Mouse (Mus musculus): ENCODE results near the gene Rbck1. TPM values are rescaled to one million over a fixed set of nuclear protein-coding genes. Genes with fewer than 3 reads are reported as not detected.
A peak's percentile ranks its signal among the peaks of the same experiment; 100 is the strongest.

Gene Rbck1
- 688 and 743 TPM in 2 replicates for polyA plus RNA-seq (2012; rRNA removed)

DNA sequence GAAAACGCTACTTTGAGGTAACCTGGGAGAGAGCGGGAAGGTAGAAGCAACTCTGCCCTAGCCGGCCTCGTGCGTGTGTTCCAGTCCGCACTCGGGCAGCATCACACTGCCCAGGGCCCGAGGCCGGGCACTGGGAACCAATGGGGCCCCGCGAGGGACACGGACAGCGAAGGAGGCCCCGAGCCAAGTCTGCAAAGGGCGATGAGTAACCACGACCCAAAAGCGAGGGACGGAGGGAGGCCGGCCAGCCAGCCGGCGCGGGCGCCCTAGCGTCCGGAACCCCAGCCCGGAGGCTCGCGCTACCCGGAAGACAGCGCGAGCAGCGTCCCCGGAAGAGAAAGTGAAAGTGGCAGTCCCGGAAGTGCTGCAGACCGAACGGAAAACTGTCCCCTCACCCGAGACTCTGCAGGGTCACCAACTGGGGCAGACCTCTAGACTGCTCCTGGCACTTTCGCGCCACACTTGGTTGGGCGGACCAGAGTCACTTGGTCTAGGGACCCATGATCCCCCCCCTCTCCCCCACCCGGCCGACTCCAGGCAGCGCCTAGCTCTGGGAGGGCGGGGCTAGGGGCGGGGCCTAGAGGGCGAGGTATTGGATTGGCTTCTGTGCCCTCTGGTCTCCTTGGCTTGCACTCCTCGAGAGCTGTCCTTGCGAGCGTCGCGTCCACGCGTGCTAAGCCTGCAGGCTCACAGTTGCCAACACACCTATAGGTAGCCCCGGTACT, at the start of gene Rbck1:
Gene Rbck1 (minus strand): TSS at position 553 of the 725 bp plus-strand sequence.
- WGBS: 0% methylated on average over 53 of the region's 54 CpGs
- peaks cover 3% of the 10 kb centered on the region; the same call in 1 of the 2 replicates for H3K36me3 ChIP-seq (ENCODE audit: control insufficient read depth, insufficient read depth, low read length)

DNA sequence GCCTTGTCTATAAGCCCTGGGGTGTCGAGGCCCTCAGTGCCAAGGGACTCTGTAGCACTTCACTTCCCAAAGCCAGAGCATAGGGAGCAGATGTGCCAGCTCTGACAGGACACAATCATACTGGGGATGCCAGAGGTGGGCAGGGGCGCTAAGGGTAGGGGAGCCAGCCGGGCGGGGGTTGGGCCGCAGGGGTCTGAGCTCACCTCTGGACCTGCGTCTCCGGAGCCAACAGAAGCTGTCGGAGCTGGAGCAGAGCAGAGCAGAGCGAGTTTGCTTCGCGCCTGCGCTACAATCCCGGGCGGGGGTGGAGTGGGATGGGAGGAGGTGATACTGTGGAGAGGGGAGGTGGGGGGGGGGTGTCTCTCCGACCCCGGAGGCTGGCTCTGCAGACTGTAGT, 43.9 kb upstream of the Rbck1 start, which contains the start of gene Nrsn2:
Gene Nrsn2 (minus strand): TSS at position 294 of the 397 bp plus-strand sequence.
- H3K4me1 ChIP-seq (replicated peaks; ENCODE audit: control insufficient read depth, insufficient read depth, low read length): peaks cover 4% of the 10 kb centered on the region
- no peak for DNase-seq
- no peak for TF ChIP-seq CTCF (IDR thresholded peaks at IDR 0.05; ENCODE audit: borderline replicate concordance, control insufficient read depth, extremely low read depth, insufficient read depth, low read length, poor library complexity)
- TF ChIP-seq POLR2A (IDR thresholded peaks at IDR 0.05; ENCODE audit: control insufficient read depth, extremely low read depth, insufficient read depth, low read length, poor library complexity): no peak
- 31% methylated on average over 16 of the region's 16 CpGs for WGBS
- no peaks in the 10 kb centered on the region; the same call in 1 of the 2 replicates for H3K27me3 ChIP-seq (ENCODE audit: control insufficient read depth, insufficient read depth, low read length)
- no peaks in the 10 kb centered on the region for H3K36me3 ChIP-seq (ENCODE audit: control insufficient read depth, insufficient read depth, low read length)
- H3K4me3 ChIP-seq (ENCODE audit: control insufficient read depth, insufficient read depth, low read length): no peak within 1 kb of the TSS
- no peak within 1 kb of the TSS for H3K27ac ChIP-seq (ENCODE audit: control insufficient read depth, insufficient read depth, low read length)

More for the DNA sequence above, at the start of gene Rbck1:
- H3K27ac ChIP-seq (ENCODE audit: control insufficient read depth, insufficient read depth, low read length): peak within 1 kb of the TSS; percentile 75; the same call in 1 of the 2 replicates
- peak; percentile 82 for DNase-seq
- peak within 1 kb of the TSS; percentile 92 for H3K4me3 ChIP-seq (ENCODE audit: control insufficient read depth, insufficient read depth, low read length)
- H3K4me1 ChIP-seq (replicated peaks; ENCODE audit: control insufficient read depth, insufficient read depth, low read length): peaks cover 10% of the 10 kb centered on the region
- TF ChIP-seq CTCF (IDR thresholded peaks at IDR 0.05; ENCODE audit: borderline replicate concordance, control insufficient read depth, extremely low read depth, insufficient read depth, low read length, poor library complexity): peak; percentile 51; the same call in 1 of the 2 replicates
- peak; percentile 74; the same call in 1 of the 2 replicates for TF ChIP-seq POLR2A (IDR thresholded peaks at IDR 0.05; ENCODE audit: control insufficient read depth, extremely low read depth, insufficient read depth, low read length, poor library complexity)
- no peaks in the 10 kb centered on the region for H3K27me3 ChIP-seq (ENCODE audit: control insufficient read depth, insufficient read depth, low read length)

DNA sequence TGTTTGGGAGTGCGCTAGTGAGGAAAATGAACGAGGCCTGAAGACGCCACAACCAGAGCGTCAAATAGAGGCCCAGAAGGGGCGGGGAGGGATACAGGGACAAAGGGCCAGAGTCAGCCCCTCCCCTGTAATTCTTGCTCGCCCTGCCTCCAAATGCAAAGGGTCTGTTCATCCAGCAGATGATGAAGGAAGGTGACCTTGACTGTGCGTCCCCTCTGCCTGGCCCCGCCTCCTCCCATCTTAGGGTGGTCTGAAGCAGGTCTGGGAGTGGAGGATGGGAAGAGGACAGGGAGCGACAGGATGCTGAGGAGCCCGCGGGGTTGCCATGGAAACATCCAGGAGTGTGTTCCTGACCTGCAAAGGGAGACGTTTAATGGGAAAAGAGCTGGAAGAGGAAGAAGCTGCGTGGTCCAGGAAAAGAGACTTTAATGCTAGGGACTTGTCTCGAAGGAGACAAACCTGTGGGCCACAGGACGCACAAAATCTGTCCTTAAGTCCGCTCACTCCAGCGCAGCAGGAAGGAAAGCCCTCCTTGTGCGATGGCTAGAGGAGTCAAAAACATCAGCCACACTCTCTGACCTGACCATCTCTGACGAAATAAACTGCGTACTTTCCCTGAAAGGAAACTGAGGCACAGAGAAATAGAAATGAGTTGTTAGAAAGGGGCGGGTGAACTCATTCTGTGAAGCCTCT, 43.3 kb upstream of the Rbck1 start:
- Histone ChIP-seq H3K36me3 (ENCODE audit: control insufficient read depth, insufficient read depth, low read length) (no peaks in the 10 kb centered on the region), H3K27me3 (ENCODE audit: control insufficient read depth, insufficient read depth, low read length) (no peaks in the 10 kb centered on the region; the same call in 1 of the 2 replicates), H3K4me1 (replicated peaks; ENCODE audit: control insufficient read depth, insufficient read depth, low read length) (peaks cover 4% of the 10 kb centered on the region), H3K27ac (ENCODE audit: control insufficient read depth, insufficient read depth, low read length) (no peak overlapping the region), H3K4me3 (ENCODE audit: control insufficient read depth, insufficient read depth, low read length) (no peak overlapping the region)
- no peak for DNase-seq
- TF ChIP-seq CTCF (IDR thresholded peaks at IDR 0.05; ENCODE audit: borderline replicate concordance, control insufficient read depth, extremely low read depth, insufficient read depth, low read length, poor library complexity) (no peak), POLR2A (IDR thresholded peaks at IDR 0.05; ENCODE audit: control insufficient read depth, extremely low read depth, insufficient read depth, low read length, poor library complexity) (no peak)
- 53% methylated on average over 21 of the region's 21 CpGs for WGBS

DNA sequence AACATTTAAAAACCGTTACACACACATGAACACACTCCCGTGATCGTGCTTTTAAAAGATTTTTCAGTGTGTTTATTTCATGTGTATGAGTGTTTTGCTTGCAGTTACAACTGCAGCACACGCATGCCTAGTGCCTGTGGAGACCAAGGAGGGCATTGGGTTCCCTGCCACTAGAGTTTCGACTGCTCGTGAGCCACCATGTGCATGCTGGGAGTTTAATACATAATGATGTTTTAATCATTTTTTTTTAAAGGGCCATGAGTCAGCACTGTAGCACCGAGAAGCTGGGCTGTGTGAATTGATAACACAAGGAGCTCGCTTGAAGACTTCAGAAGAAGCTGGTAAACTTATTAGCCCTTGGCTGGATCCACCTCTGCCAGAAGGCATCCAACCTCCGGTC, 41.1 kb upstream of the Rbck1 start:
- TF ChIP-seq POLR2A (IDR thresholded peaks at IDR 0.05; ENCODE audit: control insufficient read depth, extremely low read depth, insufficient read depth, low read length, poor library complexity) (no peak), CTCF (IDR thresholded peaks at IDR 0.05; ENCODE audit: borderline replicate concordance, control insufficient read depth, extremely low read depth, insufficient read depth, low read length, poor library complexity) (no peak)
- H3K27ac ChIP-seq (ENCODE audit: control insufficient read depth, insufficient read depth, low read length): no peak overlapping the region
- H3K36me3 ChIP-seq (ENCODE audit: control insufficient read depth, insufficient read depth, low read length): no peaks in the 10 kb centered on the region
- H3K4me1 ChIP-seq (replicated peaks; ENCODE audit: control insufficient read depth, insufficient read depth, low read length): peaks cover 4% of the 10 kb centered on the region
- DNase-seq: no peak
- WGBS: 74% methylated on average over 9 of the region's 9 CpGs
- no peak overlapping the region for H3K4me3 ChIP-seq (ENCODE audit: control insufficient read depth, insufficient read depth, low read length)
- no peaks in the 10 kb centered on the region; the same call in 1 of the 2 replicates for H3K27me3 ChIP-seq (ENCODE audit: control insufficient read depth, insufficient read depth, low read length)

DNA sequence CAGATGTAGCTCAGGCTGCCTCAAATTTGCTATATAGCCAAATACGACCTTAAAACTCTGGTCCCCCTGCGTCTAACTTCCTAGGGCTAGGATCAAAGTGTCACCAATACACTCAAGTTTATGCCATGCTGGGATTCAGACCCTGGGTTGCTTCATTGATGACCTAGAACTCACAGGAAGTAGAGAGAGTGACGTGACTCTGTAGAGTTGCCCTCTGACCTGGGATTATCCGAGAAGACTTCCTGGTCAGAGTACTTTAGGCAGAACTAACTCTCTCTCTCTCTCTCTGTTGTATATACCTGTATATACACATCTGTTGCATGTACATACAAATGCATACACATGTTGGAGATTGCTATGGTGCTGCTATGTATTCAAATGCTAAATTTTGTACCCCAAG, 40.2 kb upstream of the Rbck1 start:
- H3K4me1 ChIP-seq (replicated peaks; ENCODE audit: control insufficient read depth, insufficient read depth, low read length): peaks cover 4% of the 10 kb centered on the region
- no peak overlapping the region for H3K27ac ChIP-seq (ENCODE audit: control insufficient read depth, insufficient read depth, low read length)
- TF ChIP-seq CTCF (IDR thresholded peaks at IDR 0.05; ENCODE audit: borderline replicate concordance, control insufficient read depth, extremely low read depth, insufficient read depth, low read length, poor library complexity) (no peak), POLR2A (IDR thresholded peaks at IDR 0.05; ENCODE audit: control insufficient read depth, extremely low read depth, insufficient read depth, low read length, poor library complexity) (no peak)
- no peak overlapping the region for H3K4me3 ChIP-seq (ENCODE audit: control insufficient read depth, insufficient read depth, low read length)
- H3K27me3 ChIP-seq (ENCODE audit: control insufficient read depth, insufficient read depth, low read length): no peaks in the 10 kb centered on the region; the same call in 1 of the 2 replicates
- DNase-seq: no peak
- 64% methylated on average over 4 of the region's 4 CpGs for WGBS
- H3K36me3 ChIP-seq (ENCODE audit: control insufficient read depth, insufficient read depth, low read length): no peaks in the 10 kb centered on the region

DNA sequence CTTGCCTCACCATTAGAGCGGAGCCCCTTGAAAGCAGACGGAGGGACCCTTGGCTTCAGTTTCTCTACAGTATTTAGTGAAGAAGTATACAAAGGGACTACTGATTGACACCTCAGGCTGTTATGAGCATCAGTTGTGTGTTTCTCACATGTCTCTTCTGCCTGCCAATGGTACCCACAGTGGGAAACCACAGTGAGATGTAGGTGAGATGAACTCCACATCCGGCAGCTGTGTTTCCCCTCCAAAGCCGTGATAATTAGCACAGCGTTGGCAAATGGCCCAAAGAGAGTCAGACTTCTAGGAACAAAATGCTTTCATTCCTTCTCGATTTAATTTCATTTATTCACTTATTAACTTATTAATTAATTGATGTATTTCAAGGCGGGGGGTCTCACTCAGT, 39.7 kb upstream of the Rbck1 start:
- TF ChIP-seq CTCF (IDR thresholded peaks at IDR 0.05; ENCODE audit: borderline replicate concordance, control insufficient read depth, extremely low read depth, insufficient read depth, low read length, poor library complexity) (no peak), POLR2A (IDR thresholded peaks at IDR 0.05; ENCODE audit: control insufficient read depth, extremely low read depth, insufficient read depth, low read length, poor library complexity) (no peak)
- 14% methylated on average over 7 of the region's 7 CpGs for WGBS
- peak; percentile 62 for DNase-seq
- Histone ChIP-seq H3K27ac (ENCODE audit: control insufficient read depth, insufficient read depth, low read length) (no peak overlapping the region), H3K36me3 (ENCODE audit: control insufficient read depth, insufficient read depth, low read length) (no peaks in the 10 kb centered on the region), H3K4me1 (replicated peaks; ENCODE audit: control insufficient read depth, insufficient read depth, low read length) (peaks cover 4% of the 10 kb centered on the region), H3K4me3 (ENCODE audit: control insufficient read depth, insufficient read depth, low read length) (no peak overlapping the region), H3K27me3 (ENCODE audit: control insufficient read depth, insufficient read depth, low read length) (no peaks in the 10 kb centered on the region; the same call in 1 of the 2 replicates)

Data from thymus, adult 2 months (tissue).